Mouse (Mus musculus) C2C12 (cell line): ENCODE data around the gene Nxn. TPM values are rescaled to one million over a fixed set of nuclear protein-coding genes. Genes with fewer than 3 reads are reported as not detected.

Experiments used
- H3K27me3 ChIP-seq: one replicate; pipeline ENCODE4 v1.6.1; 2011; ENCODE audit not compliant: control insufficient read depth, insufficient read depth, insufficient read length
- H3K36me3 ChIP-seq: one replicate; pipeline ENCODE4 v1.6.1; 2011; ENCODE audit not compliant: control insufficient read depth, insufficient read depth
- H3K4me3 ChIP-seq: one replicate; pipeline ENCODE4 v1.5.1; 2011; ENCODE audit warnings: mild to moderate bottlenecking, control low read depth; ENCODE audit not compliant: poor library complexity, insufficient read depth, severe bottlenecking
- H3K79me2 ChIP-seq: one replicate; pipeline ENCODE4 v1.6.1; 2011; ENCODE audit not compliant: control insufficient read depth, insufficient read depth
- H3K79me3 ChIP-seq: one replicate; pipeline ENCODE4 v1.6.1; 2011; ENCODE audit warnings: low read depth, control low read depth
- H3ac ChIP-seq: one replicate; pipeline ENCODE3; 2011; ENCODE audit warnings: low read depth; ENCODE audit not compliant: control insufficient read depth, insufficient read length
- CEBPB ChIP-seq: IDR thresholded peaks from one replicate; pipeline ENCODE4 v1.6.1; 2011; ENCODE audit warnings: low read depth, mild to moderate bottlenecking, control low read depth, moderate library complexity
- CTCF ChIP-seq: IDR thresholded peaks from one replicate; pipeline ENCODE4 v1.5.1; 2011; ENCODE audit not compliant: control insufficient read depth, insufficient read depth, insufficient read length
- FOSL1 ChIP-seq: IDR thresholded peaks from one replicate; pipeline ENCODE4 v1.8.0; 2011; ENCODE audit warnings: mild to moderate bottlenecking, low read length; ENCODE audit not compliant: poor library complexity, insufficient read depth, severe bottlenecking
- MAX ChIP-seq: IDR thresholded peaks from one replicate; pipeline ENCODE4 v1.6.1; 2011; ENCODE audit warnings: mild to moderate bottlenecking, control low read depth
- MYOD1 ChIP-seq: IDR thresholded peaks from one replicate; pipeline ENCODE4 v1.6.1; 2011; ENCODE audit warnings: low read depth; ENCODE audit not compliant: control insufficient read depth, insufficient read length
- MYOG ChIP-seq: IDR thresholded peaks from one replicate; pipeline ENCODE4 v1.6.1; 2011; ENCODE audit not compliant: control insufficient read depth, insufficient read length; ENCODE audit errors: extremely low read depth
- USF1 ChIP-seq: IDR thresholded peaks from one replicate; pipeline ENCODE4 v1.6.1; 2011; ENCODE audit warnings: low read depth, mild to moderate bottlenecking, control low read depth, moderate library complexity
- polyA plus RNA-seq: library from polyadenylated mRNA; unstranded; fragments of >200 nt; fragmentation: generic; extraction: Trizol; gene quantifications from one replicate; pipeline ENCODE4 v1.2.1, GENCODE M21; 2012; ENCODE audit warnings: missing spikeins

Nxn gene
- polyA plus RNA-seq, 1 experiment, result 85.5 TPM

DNA sequence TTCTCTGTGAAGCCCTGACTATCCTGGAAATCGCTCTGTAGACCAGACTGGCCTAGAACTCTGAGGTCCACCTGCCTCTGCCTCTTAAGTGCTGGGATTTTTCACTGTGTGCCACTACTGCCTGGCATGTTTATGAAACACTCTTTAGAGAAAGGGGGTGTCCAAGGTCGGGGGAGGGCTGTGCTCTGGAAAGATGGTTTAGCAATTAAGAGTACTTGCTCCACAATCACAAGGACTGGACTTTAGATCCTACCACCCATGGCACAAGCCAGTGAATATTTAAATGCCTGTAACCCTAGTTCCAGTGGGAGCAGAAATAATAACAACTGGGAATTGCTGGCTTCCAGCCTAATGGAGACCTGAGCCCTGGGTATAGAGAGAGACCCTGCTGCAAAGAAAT, 119.0 kb downstream of the Nxn start:
- Histone ChIP-seq H3K79me2 (peaks cover 32% of the 10 kb centered on the region), H3K36me3 (peaks cover 5% of the 10 kb centered on the region), H3K4me3 (no peak overlapping the region), H3K27me3 (no peaks in the 10 kb centered on the region), H3ac (no peak overlapping the region), H3K79me3 (peaks cover 18% of the 10 kb centered on the region)
- TF ChIP-seq FOSL1, result no peak
- TF ChIP-seq CTCF, result no peak
- TF ChIP-seq MYOD1, result no peak
- no peak for TF ChIP-seq MAX

DNA sequence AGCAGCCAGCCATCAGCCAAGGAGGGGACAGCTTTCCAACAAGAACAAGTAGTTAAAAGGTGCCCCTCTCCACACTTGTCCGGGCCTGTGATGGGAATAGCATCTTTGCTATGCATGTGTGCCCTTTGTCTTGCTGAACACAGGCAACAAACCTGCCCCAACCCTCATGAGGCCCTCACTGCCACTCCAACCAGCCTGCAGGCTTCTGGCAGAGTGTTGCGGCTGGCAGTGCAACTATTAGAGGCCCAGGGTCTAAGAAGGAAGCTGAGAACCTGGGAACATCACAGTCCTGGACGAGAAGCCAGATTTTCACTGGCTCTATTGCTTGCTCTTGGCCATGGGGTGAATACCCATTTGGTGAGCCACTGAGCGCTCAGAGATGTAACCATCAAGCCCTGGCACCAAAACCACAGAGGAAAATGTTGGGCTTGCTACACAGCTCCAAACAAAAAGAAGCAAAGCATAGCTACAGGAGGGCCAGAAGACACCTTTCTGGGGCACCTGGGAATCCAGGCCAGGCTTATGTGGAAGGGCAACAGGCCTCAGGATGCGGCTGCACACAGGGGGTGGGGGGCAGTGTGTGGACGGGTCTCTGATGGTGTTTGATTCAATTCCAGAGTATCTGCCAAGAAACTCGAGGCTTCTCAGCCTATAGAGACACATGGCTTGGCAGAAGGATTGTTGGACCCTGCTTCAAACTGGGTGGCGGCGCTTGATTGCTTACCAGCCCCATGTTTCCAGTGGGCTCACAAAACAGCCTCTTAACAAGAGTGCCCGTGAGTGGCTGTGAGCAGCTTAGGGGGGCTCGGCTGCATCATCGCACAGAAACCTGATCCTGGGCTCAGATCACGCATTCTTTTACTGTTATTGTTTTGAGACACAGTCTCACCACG, 119.7 kb downstream of the Nxn start:
- Histone ChIP-seq H3K27me3 (no peaks in the 10 kb centered on the region), H3ac (no peak overlapping the region), H3K79me3 (peaks cover 16% of the 10 kb centered on the region), H3K79me2 (peaks cover 25% of the 10 kb centered on the region), H3K36me3 (peaks cover 5% of the 10 kb centered on the region), H3K4me3 (no peak overlapping the region)
- TF ChIP-seq CEBPB, result no peak
- no peak for TF ChIP-seq CTCF
- TF ChIP-seq FOSL1, result no peak
- TF ChIP-seq MAX, result no peak
- TF ChIP-seq MYOG, result no peak
- TF ChIP-seq USF1, result no peak
- TF ChIP-seq MYOD1, result no peak

GRCm38 (mm10) chr11:76272440-76272839, 126.5 kb downstream of the Nxn start:
- TF ChIP-seq MYOG (no peak), USF1 (no peak)

GRCm38 (mm10) chr11:76268521-76269065, 130.3 kb downstream of the Nxn start:
- peaks cover 32% of the 10 kb centered on the region for H3K36me3 ChIP-seq
- no peak overlapping the region for H3K4me3 ChIP-seq
- no peaks in the 10 kb centered on the region for H3K27me3 ChIP-seq
- no peaks in the 10 kb centered on the region for H3K79me2 ChIP-seq
- H3ac ChIP-seq, result no peak overlapping the region
- H3K79me3 ChIP-seq, result no peaks in the 10 kb centered on the region
- no peak for TF ChIP-seq USF1
- no peak for TF ChIP-seq MAX
- TF ChIP-seq CTCF, result no peak
- no peak for TF ChIP-seq MYOD1
- TF ChIP-seq MYOG, result no peak
- no peak for TF ChIP-seq FOSL1
- TF ChIP-seq CEBPB, result no peak

More at GRCm38 (mm10) chr11:76272440-76272839, 126.5 kb downstream of the Nxn start:
- no peak overlapping the region for H3K4me3 ChIP-seq
- no peak overlapping the region for H3ac ChIP-seq
- H3K79me2 ChIP-seq, result no peaks in the 10 kb centered on the region
- peaks cover 23% of the 10 kb centered on the region for H3K36me3 ChIP-seq
- H3K27me3 ChIP-seq, result no peaks in the 10 kb centered on the region
- no peaks in the 10 kb centered on the region for H3K79me3 ChIP-seq

DNA sequence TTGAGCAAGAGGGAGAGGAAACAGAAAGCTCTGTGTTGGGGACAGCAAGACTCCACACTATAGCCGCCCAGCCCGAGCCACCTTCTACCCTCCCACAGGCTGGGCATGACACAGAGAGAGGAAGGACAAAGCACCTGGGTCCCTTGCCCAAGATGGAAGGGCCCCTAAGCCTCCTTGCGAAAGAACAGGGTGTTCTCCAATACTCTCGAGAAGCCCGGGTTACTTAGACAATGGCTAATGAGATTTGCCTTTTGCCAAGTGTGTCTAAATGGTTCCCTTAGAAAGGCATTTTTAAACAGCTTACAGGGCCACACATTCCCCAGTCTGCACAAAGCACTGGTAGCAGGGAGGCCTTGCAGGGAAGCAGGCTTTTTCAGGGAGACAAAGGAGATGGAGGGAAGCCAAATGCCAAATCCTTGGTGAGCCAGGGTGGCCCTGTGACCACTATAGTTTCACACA, 130.9 kb downstream of the Nxn start:
- TF ChIP-seq FOSL1 (no peak), USF1 (no peak), MYOD1 (no peak), MYOG (no peak), MAX (no peak), CEBPB (no peak), CTCF (no peak)
- Histone ChIP-seq H3K4me3 (no peak overlapping the region), H3ac (no peak overlapping the region), H3K79me3 (no peaks in the 10 kb centered on the region), H3K79me2 (no peaks in the 10 kb centered on the region), H3K27me3 (no peaks in the 10 kb centered on the region), H3K36me3 (peaks cover 29% of the 10 kb centered on the region)

- no peak overlapping the region for H3K4me3 ChIP-seq
- no peak for TF ChIP-seq MYOG
- no peak for TF ChIP-seq CEBPB
- no peak for TF ChIP-seq CTCF
- no peak for TF ChIP-seq FOSL1
- TF ChIP-seq USF1, result no peak
- no peak for TF ChIP-seq MYOD1
- TF ChIP-seq MAX, result no peak
- H3K79me3 ChIP-seq, result no peaks in the 10 kb centered on the region
- no peaks in the 10 kb centered on the region for H3K27me3 ChIP-seq
- no peaks in the 10 kb centered on the region for H3K79me2 ChIP-seq
- H3K36me3 ChIP-seq, result peaks cover 26% of the 10 kb centered on the region
- H3ac ChIP-seq, result no peak overlapping the region
Observed at GRCm38 (mm10) chr11:76267550-76267949, 131.4 kb downstream of the Nxn start.
